Mouse (Mus musculus) adrenal gland, adult (tissue): Measurements from ENCODE around the gene Xpc.

Source experiments
- DNase-seq, 2 experiments: peaks; one replicate each; pipeline ENCODE4 v3.0.0; 2022 to 2023; ENCODE audit warnings: low spot score in 1 of 2; ENCODE audit not compliant: inconsistent age in 2 of 2

Xpc gene

GRCm38 (mm10) chr6:91527227-91527860 is 11.7 kb upstream of the Xpc start:
- DNase-seq: peak in 1 of 2 experiments; percentile 71

GRCm38 (mm10) chr6:91525544-91525943 is 9.9 kb upstream of the Xpc start:
- DNase-seq: no peak

GRCm38 (mm10) chr6:91522816-91523215 is 7.1 kb upstream of the Xpc start:
- no peak for DNase-seq

DNA sequence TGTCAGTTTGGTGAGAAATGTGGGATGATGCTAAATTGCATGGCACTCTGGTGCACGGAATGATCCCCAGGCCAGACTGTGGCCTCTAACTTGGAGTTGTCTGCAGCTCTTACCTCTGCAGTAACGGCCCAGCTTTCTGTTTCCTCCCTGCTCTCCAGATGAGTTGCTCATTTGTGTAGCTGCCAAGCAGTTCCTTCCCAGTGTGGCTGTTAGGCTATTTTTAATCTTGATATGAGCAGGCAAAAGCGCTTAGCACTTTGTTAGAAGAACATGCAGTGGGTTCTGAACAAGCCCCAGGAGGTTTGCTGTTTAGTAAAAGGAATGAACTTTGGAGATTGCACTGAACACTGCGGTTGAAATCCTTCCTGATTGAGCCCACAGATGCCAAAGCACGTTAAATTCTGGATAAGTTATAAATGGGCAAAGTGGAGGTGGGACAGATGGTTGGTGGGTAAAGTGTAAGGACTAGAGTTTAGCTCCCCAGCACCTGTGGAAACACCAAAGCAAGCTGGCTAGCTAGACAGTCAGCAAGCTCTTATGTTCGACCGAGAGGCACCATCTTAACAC is 2.8 kb upstream of the Xpc start:
- no peak for DNase-seq

DNA sequence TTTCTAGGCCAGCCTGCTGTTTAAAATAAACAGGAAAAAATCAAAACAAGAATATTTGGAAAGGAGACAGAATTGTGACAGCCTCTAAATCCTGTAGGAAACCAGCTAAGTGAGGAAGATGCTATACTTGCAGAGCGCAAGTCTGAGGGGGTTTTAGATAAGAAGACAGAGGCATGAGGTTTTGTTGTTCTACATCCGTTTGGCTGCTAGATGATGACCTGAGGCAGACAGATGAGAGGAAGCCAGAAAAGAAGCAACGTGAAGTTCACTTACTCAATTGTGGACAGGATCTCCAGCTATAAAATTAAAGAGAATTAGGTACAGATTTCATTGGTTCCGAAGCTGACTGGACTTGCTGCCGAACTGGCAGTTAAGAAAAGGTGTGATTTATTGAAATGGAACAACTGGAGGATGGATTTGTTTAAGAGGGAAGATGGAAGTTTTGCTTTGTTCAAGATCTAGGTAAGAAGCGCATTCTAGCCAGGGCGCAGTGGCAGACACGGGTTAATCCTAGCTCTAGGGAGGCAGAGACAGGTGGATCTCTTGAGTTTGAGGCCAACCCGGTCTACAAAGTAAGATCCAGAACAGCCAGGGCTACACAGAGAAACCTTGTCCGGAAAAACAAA is 838 bp downstream of the Xpc start:
- no peak for DNase-seq

DNA sequence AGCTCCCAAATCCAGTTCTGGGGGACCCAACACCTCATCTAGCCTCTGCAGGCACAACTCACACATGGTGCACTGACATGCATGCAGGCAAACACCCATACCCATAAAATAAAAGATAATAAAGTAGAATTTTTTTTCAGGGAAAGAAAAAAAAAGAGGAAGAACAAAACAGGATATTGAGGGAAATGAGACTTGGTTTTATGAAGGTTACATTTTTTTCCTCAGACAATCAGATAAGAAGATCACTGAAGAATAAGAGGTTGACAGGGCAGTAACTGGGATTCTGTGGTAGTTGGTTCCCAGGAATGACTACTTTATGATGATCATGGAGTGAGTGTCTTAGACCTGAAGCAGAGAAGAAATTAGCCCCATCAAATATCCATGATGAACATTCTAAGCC is 1.6 kb downstream of the Xpc start:
- DNase-seq: no peak

GRCm38 (mm10) chr6:91510211-91510610 is 5.5 kb downstream of the Xpc start:
- no peak for DNase-seq

GRCm38 (mm10) chr6:91509326-91509725 is 6.4 kb downstream of the Xpc start:
- peak; percentile 68 to 91 for DNase-seq

DNA sequence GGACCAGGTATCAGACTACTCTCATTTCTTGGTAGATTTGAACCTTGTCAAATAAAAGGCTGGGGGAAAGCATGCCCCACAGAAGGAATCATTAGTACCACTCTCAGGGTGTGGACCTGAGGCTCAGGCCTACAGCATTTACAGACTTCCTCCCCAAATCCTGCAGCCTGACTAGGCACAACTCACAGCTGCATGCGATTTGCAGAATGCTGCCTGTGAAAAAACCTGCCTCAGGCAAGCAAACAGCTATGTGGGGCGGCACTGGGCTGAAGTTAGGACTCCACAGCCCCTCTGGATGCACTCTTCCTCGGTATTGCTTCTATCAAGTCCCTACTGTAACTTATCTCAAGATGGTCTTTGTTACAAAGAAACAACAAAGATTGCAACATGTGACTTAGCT is 7.6 kb downstream of the Xpc start:
- DNase-seq: no peak

DNA sequence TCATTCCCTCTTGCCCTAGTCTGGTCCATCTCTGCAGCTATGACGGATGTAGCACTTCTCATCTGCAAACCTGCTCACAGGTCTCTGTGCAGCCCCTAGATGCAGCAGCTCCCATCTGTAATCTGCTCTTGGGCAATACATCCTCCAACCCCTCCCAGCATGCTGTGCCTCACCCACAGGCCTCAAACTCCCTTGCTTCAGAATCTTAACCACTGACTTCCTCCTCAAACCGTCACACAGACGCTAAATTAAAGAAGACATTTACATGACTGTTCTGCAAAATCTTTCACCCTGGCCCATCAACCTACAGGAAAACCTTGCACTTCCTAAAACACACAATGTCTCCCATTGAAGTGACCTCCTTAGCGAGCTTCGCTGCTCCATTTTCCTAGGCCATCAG is 9.7 kb downstream of the Xpc start:
- no peak for DNase-seq

- DNase-seq: no peak
Measured at GRCm38 (mm10) chr6:91503302-91503701, 12.4 kb downstream of the Xpc start.

- DNase-seq: no peak
Measured at GRCm38 (mm10) chr6:91494526-91494925, 21.2 kb downstream of the Xpc start.

- no peak for DNase-seq
Measured at GRCm38 (mm10) chr6:91493053-91493452, 22.6 kb downstream of the Xpc start.

DNA sequence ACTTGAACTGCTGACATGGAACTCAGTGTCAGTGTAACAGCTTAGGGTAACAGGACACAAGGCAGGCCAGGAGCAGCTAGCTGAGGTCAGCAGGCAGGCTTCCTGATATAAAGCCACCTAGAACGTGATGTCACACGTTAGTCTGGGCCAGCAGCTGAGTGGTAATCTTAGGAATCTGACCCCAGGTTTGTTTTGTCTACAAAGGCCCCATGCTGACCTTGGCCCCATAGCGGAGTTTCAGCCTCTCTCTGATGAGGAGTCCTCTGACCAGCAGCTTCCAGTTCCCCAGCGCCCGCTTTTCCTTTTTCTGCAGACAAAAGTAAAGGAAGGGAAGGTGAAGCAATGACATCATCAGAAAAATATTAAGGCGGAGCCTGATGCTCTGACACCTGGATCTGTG is 24.7 kb downstream of the Xpc start:
- DNase-seq: peak; percentile 33 to 51

- no peak for DNase-seq
Measured at GRCm38 (mm10) chr6:91489872-91490271, 25.8 kb downstream of the Xpc start.

DNA sequence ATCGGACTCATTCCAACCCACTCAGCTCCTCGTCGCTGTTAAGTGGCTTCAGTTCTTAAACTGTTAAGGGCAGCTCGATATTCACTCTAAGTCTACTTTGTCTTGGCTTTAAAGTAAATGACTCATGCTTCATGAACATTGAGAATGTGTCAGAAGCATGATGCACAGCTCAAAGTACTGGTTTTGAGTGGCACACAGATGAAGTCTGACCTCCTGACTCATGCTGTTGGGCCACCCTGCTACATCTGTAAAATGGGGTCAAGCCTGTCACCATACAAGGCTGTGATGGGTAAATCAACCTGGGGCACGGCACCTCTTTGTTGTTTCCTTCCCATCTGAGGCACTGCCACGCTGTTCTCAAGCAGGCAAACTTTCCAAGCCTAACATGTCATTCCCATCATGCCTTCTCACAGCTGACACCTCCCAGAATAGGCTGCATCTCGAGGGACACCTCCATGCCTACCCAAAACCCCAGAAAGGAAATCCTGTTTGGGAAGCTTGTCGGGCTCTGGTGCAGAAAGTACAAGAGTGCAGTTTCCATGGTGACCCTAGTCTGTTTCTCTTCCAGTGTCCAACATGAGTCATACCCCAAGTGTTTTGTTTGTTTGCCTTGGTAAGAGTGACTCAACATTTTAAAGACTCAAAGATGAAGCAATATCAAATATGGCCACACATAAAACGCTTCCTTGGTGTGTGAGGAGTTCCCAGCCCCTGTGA is 27.0 kb downstream of the Xpc start:
- peak; percentile 65 to 86 for DNase-seq

DNA sequence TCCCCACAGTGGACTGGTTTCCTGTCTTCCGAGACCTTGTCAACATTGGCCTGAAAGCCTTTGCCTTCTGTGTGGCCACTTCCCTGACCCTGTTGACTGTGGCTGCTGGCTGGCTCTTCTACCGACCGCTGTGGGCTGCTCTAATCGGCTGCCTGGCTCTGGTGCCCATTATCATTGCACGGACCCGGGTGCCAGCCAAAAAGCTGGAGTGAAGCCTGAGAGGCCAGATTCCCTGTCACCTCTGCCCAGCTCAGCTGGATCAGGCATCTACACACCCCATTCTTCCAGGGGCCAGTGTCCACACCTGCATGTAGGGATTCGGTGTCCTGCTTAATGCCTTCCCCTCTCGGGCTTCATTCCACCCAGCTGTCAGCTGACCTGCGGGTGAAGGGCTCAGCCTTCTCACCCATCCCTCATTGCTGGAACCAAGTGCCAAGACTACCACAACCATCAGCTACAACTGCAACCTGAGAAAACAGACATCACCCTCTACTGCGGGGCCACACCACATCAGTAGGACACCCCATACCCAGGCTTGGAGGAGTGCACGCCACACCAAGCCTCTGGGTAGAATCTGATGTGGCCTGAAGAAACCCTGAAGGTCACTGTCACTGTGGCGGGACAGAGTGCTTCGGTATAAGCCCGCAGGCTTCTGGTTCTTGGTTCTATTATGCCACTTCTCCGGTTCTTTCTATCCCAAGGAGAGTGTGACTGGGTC is 28.8 kb downstream of the Xpc start:
- DNase-seq: peak in 1 of 2 experiments; percentile 43

GRCm38 (mm10) chr6:91483371-91483770 is 32.3 kb downstream of the Xpc start:
- no peak for DNase-seq

DNA sequence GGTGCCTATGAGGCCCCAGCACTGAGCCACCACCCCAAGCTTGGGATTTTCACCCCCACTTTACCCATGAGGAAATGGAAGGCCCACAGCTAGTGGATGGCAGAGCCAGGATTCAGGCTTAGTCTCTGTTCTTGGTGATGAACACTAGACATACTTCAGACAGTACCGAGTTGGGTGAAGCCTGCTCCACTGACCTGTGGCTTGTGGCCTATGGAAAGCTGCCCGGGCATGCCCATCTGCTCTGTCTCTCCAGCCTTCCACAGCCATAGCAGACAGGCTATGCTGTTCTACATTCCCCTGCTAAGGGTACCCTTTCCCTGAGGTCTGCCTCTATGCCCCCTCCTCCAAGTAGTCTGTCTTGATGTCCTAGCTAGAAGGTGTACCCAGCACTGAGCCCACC is 39.1 kb downstream of the Xpc start:
- no peak for DNase-seq

DNA sequence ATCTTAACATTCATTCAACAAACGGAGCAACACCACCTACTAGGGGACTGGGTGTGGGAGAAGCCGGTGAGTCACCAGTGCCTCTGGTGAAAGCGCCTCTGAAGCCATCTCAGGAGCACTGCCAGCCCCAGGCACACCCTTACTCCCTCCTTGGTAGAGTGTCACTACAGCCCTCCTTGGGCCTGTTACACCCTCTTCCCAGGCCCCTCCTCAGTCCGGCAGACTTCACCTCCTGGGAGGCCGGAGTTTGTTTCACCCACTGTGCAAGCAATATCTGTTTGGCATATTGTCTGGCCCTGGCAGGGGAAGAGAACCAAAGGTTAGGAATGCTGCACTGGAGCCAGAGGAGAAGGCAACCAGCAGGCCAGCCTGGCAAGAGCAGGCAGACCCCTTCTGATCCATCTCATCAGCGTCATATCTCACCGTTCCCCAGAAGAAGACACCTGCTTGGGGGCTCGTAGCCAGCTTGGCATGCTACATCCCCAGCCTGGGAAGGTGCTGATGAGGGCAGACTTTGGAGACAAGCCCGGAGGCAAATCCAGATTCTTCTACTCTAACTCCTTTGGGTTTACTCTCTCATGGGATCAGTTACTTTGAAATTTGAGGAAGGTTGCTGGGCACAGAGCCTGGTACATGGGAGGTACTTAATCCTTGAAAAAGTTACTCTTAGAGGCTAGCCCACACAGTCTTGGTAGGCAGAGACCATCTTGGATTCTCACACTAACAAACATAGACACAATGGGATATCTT is 41.1 kb downstream of the Xpc start:
- DNase-seq: peak; percentile 64 to 83
